Mouse (Mus musculus) liver, embryonic 12.5 days (tissue): ENCODE measurements around the gene Actg1. TPM values are rescaled to one million over a fixed set of nuclear protein-coding genes. Genes with fewer than 3 reads are reported as not detected.
A peak's percentile ranks its signal among the peaks of the same experiment; 100 is the strongest.

Experiments used
- ATAC-seq: fragments of 200-750 bp; cut with Nextera tagmentation; 2 replicates; pipeline ENCODE4 v1.8.0; 2017; ENCODE audit warnings: moderate number of reproducible peaks, mild to moderate bottlenecking, moderate library complexity
- H3K27ac ChIP-seq: fragments of 300-500 bp; sonication (generic); 2 replicates; pipeline ENCODE4 v1.5.1; 2016; ENCODE audit warnings: mild to moderate bottlenecking
- H3K27me3 ChIP-seq: fragments of 300-500 bp; sonication (generic); replicated peaks from 2 replicates; pipeline ENCODE4 v1.6.1; 2016; ENCODE audit warnings: mild to moderate bottlenecking, moderate library complexity
- H3K36me3 ChIP-seq: fragments of 300-500 bp; sonication (generic); 2 replicates; pipeline ENCODE4 v1.6.1; 2016; ENCODE audit warnings: mild to moderate bottlenecking, moderate library complexity
- H3K4me1 ChIP-seq: fragments of 300-500 bp; sonication (generic); 2 replicates; pipeline ENCODE4 v1.6.1; 2016
- H3K4me2 ChIP-seq: fragments of 300-500 bp; sonication (generic); 2 replicates; pipeline ENCODE4 v1.6.1; 2016; ENCODE audit warnings: mild to moderate bottlenecking, moderate library complexity
- H3K4me3 ChIP-seq: fragments of 300-500 bp; sonication (generic); 2 replicates; pipeline ENCODE4 v1.5.1; 2016; ENCODE audit warnings: mild to moderate bottlenecking, moderate library complexity
- H3K9ac ChIP-seq: fragments of 300-500 bp; sonication (generic); 2 replicates; pipeline ENCODE4 v1.6.1; 2016; ENCODE audit warnings: mild to moderate bottlenecking, moderate library complexity
- H3K9me3 ChIP-seq: fragments of 300-500 bp; sonication (generic); replicated peaks from 2 replicates; pipeline ENCODE4 v1.6.1; 2016; ENCODE audit warnings: mild to moderate bottlenecking, moderate library complexity
- WGBS: fragments of 180-500 bp; shearing (Covaris S2); methylation state at CpG from one replicate; pipeline ENCODE4 v1.1.7; 2016; ENCODE audit not compliant: insufficient replicate concordance; 5-methylcytosine and 5-hydroxymethylcytosine counted together
- polyA plus RNA-seq: library from polyadenylated mRNA; unstranded; fragments of >200 nt; fragmentation: Nextera tagmentation; extraction: Ambion mirVana; gene quantifications from 2 replicates; pipeline ENCODE4 v1.2.1, GENCODE M21; 2016

Gene Actg1
- polyA plus RNA-seq, 1 experiment from 2014 or later = 1,008 TPM

GRCm38 (mm10) chr11:120313906-120314685, 34.2 kb downstream of the Actg1 start:
- Histone ChIP-seq H3K9me3 (no peaks in the 10 kb centered on the region), H3K36me3 (no peaks in the 10 kb centered on the region), H3K4me1 (peaks cover 47% of the 10 kb centered on the region), H3K4me2 (no peak overlapping the region), H3K27me3 (peaks cover 6% of the 10 kb centered on the region), H3K27ac (no peak overlapping the region), H3K4me3 (no peak overlapping the region), H3K9ac (no peak overlapping the region)
- 62% methylated on average over 6 of the region's 6 CpGs for WGBS
- ATAC-seq = no peak

- H3K36me3 ChIP-seq = no peaks in the 10 kb centered on the region
- H3K4me1 ChIP-seq = peaks cover 54% of the 10 kb centered on the region
- H3K9ac ChIP-seq = no peak overlapping the region
- H3K27me3 ChIP-seq = peaks cover 21% of the 10 kb centered on the region
- no peak overlapping the region for H3K4me3 ChIP-seq
- no peak overlapping the region for H3K27ac ChIP-seq
- no peaks in the 10 kb centered on the region for H3K9me3 ChIP-seq
- ATAC-seq = no peak
- WGBS = 75% methylated on average over 6 of the region's 6 CpGs
- no peak overlapping the region for H3K4me2 ChIP-seq
Observed at GRCm38 (mm10) chr11:120312069-120312468, 36.3 kb downstream of the Actg1 start.

GRCm38 (mm10) chr11:120311561-120311960, 36.8 kb downstream of the Actg1 start:
- Histone ChIP-seq H3K27ac (peak overlapping the region; percentile 81), H3K9me3 (no peaks in the 10 kb centered on the region), H3K36me3 (no peaks in the 10 kb centered on the region), H3K9ac (peak overlapping the region; percentile 77), H3K27me3 (peaks cover 27% of the 10 kb centered on the region), H3K4me1 (peaks cover 54% of the 10 kb centered on the region), H3K4me2 (peak overlapping the region; percentile 95), H3K4me3 (peak overlapping the region; percentile 60)
- WGBS = 59% methylated on average over 10 of the region's 10 CpGs
- no peak for ATAC-seq

GRCm38 (mm10) chr11:120310813-120311312, 37.5 kb downstream of the Actg1 start:
- H3K9me3 ChIP-seq = no peaks in the 10 kb centered on the region
- H3K4me2 ChIP-seq = peak overlapping the region; percentile 95
- 2% methylated on average over 42 of the region's 45 CpGs for WGBS
- peak overlapping the region; percentile 77 for H3K9ac ChIP-seq
- ATAC-seq = peak; percentile 85
- H3K4me1 ChIP-seq = peaks cover 58% of the 10 kb centered on the region
- peak overlapping the region; percentile 60 for H3K4me3 ChIP-seq
- no peaks in the 10 kb centered on the region for H3K36me3 ChIP-seq
- H3K27me3 ChIP-seq = peaks cover 32% of the 10 kb centered on the region
- H3K27ac ChIP-seq = peak overlapping the region; percentile 81

GRCm38 (mm10) chr11:120308441-120309320, 39.7 kb downstream of the Actg1 start:
- ATAC-seq = no peak
- H3K9me3 ChIP-seq = no peaks in the 10 kb centered on the region
- WGBS = 41% methylated on average over 15 of the region's 15 CpGs
- H3K4me1 ChIP-seq = peaks cover 64% of the 10 kb centered on the region
- H3K4me2 ChIP-seq = no peak overlapping the region
- H3K36me3 ChIP-seq = no peaks in the 10 kb centered on the region
- no peak overlapping the region for H3K4me3 ChIP-seq
- H3K9ac ChIP-seq = no peak overlapping the region
- H3K27ac ChIP-seq = no peak overlapping the region
- H3K27me3 ChIP-seq = peaks cover 28% of the 10 kb centered on the region

GRCm38 (mm10) chr11:120307566-120308430, 40.5 kb downstream of the Actg1 start:
- Histone ChIP-seq H3K27ac (no peak overlapping the region), H3K9me3 (no peaks in the 10 kb centered on the region), H3K4me3 (no peak overlapping the region), H3K4me1 (peaks cover 73% of the 10 kb centered on the region), H3K9ac (no peak overlapping the region), H3K27me3 (peaks cover 28% of the 10 kb centered on the region), H3K36me3 (no peaks in the 10 kb centered on the region), H3K4me2 (peak overlapping the region; percentile 24)
- 5% methylated on average over 19 of the region's 19 CpGs for WGBS
- no peak for ATAC-seq

GRCm38 (mm10) chr11:120307132-120307413, 41.3 kb downstream of the Actg1 start:
- H3K4me2 ChIP-seq = no peak overlapping the region
- 9% methylated on average over 5 of the region's 5 CpGs for WGBS
- H3K9ac ChIP-seq = no peak overlapping the region

GRCm38 (mm10) chr11:120306366-120307131, 41.8 kb downstream of the Actg1 start:
- Histone ChIP-seq H3K4me2 (peak overlapping the region; percentile 91), H3K4me3 (peak overlapping the region; percentile 66; the same call in 1 of the 2 replicates), H3K9ac (peak overlapping the region; percentile 80), H3K9me3 (no peaks in the 10 kb centered on the region), H3K36me3 (no peaks in the 10 kb centered on the region), H3K27me3 (peaks cover 28% of the 10 kb centered on the region), H3K4me1 (peaks cover 81% of the 10 kb centered on the region), H3K27ac (peak overlapping the region; percentile 91; the same call in 1 of the 2 replicates)
- no peak for ATAC-seq
- 49% methylated on average over 12 of the region's 12 CpGs for WGBS

More at GRCm38 (mm10) chr11:120307132-120307413, 41.3 kb downstream of the Actg1 start:
- Histone ChIP-seq H3K4me1 (peaks cover 81% of the 10 kb centered on the region), H3K9me3 (no peaks in the 10 kb centered on the region), H3K27me3 (peaks cover 28% of the 10 kb centered on the region), H3K4me3 (no peak overlapping the region), H3K36me3 (no peaks in the 10 kb centered on the region), H3K27ac (no peak overlapping the region)
- ATAC-seq = no peak

- no peak for ATAC-seq
- 15% methylated on average over 15 of the region's 15 CpGs for WGBS
- Histone ChIP-seq H3K27me3 (peaks cover 28% of the 10 kb centered on the region), H3K4me1 (peaks cover 80% of the 10 kb centered on the region), H3K4me3 (peak overlapping the region; percentile 66), H3K4me2 (peak overlapping the region; percentile 91), H3K9me3 (no peaks in the 10 kb centered on the region), H3K9ac (peak overlapping the region; percentile 80), H3K36me3 (no peaks in the 10 kb centered on the region), H3K27ac (peak overlapping the region; percentile 91)
Observed at GRCm38 (mm10) chr11:120305535-120306365, 42.6 kb downstream of the Actg1 start.

- Histone ChIP-seq H3K27me3 (peaks cover 28% of the 10 kb centered on the region), H3K27ac (peak overlapping the region; percentile 91), H3K36me3 (no peaks in the 10 kb centered on the region), H3K4me2 (peak overlapping the region; percentile 91), H3K9ac (peak overlapping the region; percentile 80), H3K9me3 (no peaks in the 10 kb centered on the region), H3K4me1 (peaks cover 80% of the 10 kb centered on the region), H3K4me3 (peak overlapping the region; percentile 66)
- ATAC-seq = peak; percentile 83
- 1% methylated on average over 53 of the region's 53 CpGs for WGBS
Observed at GRCm38 (mm10) chr11:120304886-120305534, 43.3 kb downstream of the Actg1 start.
